Mouse (Mus musculus) c-Kit-positive CD71-positive TER-119-positive erythroid progenitor cells, embryonic 14.5 days (primary cell): ENCODE measurements around the gene Zmynd11.

ENCODE experiments used
- DNase-seq: peaks from one replicate; pipeline ENCODE4 v3.0.0-alpha.2; 2013; ENCODE audit warnings: low spot score

Gene Zmynd11

DNA sequence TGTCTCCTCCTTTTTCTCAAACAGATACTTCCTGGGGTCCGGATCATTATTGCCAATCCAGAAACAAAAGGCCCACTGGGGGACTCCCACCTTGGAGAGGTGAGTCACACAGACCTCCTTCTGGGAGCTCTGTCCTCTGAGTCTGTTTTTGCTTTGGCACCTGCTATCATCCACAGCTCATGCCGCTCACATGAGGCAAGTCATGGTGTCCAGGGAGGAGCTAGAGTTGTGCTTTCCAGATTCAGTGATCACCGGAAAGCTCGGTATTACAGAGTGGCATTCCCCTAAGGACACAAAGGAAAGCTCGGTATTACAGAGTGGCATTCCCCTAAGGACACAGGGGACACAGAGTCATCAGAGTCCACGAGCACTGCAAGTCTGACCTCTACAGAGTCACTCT, 108.5 kb downstream of the Zmynd11 start:
- DNase-seq = no peak

DNA sequence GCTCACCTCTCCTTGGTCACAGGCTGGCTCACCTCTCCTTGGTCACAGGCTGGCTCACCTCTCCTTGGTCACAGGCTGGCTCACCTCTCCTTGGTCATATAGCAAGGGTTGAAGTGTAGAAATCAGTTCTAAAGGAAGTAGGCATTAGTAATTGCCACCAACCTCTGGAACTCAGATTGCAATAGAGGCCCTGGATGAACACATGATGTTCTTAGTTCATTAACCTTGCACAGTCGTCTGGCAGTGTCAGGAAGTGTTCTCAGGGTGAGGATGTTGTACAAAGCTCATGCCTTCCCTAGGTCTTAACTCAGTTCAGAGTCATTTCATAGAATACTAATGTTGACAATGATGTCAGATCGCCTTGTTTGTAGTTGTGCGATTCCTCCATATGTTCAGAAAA, 112.1 kb downstream of the Zmynd11 start:
- no peak for DNase-seq

DNA sequence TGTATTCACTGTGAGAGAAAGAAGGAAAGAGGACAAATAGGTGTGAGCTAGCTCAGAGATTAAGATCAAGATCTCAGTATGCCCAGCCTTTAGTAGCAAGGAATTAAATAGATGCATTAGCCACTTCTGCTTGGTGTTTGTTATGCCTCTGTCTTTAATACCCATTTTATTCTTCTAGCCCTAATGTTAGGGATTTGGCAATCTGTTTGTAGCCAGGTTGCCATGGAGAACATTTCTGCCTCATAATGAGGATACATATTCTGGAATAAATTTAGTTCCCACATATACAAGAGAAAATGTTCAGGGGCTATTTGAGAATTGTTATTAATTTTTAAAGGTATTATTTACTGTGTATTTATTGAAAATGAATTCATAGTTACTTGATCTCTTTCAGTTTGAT, 114.5 kb downstream of the Zmynd11 start:
- no peak for DNase-seq

DNA sequence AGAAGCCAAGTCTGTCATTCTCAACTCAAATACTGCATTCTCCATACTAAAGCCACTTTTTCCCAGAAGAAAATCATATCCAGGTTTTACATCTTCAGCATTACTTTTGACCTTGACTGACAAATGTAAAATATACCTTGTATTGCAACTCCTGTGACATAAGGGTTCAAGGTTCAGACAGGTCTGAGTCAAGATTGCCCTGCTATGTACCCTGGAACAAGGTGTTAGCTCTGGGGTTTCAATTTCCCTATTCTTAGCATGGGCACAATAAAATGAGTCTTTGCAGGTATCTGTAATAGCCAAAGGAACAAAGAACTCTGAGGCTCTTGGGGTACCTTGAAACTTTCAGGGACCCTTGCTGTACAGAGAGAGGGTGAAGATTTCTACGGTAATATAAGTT, 115.2 kb downstream of the Zmynd11 start:
- no peak for DNase-seq

DNA sequence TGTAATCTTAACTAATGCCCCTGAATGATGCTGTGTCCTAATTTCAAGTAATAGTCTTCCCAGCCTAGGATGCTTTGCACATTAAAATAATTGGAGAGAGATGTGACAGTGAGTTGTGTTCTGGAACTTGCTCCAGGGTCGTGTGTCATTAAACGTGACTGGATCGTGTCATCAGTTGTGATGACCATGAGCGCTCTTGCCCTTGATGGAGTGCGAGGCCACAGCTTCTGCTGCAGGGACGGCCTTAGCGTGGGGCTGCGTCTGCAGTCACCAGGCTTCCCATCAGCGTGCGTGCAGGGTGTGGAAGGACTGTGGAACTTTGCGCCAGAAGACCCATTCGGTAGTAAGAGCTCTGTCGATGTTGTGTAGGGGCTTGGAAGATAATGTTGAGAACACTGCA, 116.4 kb downstream of the Zmynd11 start:
- no peak for DNase-seq

DNA sequence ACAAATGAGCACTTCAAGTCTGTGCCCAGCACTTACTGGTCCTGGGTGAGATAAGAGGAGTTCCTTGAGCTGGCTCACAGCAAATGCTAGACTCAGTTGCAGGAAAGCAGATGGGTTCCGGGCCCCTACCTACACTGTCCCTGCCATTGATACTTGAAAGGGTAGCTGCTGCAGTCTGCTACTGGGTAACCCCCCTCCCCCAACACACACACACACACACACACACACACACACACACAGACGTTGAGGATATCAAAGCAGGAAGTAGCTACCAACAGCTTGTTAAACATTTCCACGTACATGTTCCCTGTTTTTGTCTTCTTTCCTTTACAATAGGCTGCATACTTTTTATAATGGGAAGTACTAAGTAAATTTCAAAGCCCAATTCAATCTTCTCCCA, 127.2 kb downstream of the Zmynd11 start:
- no peak for DNase-seq

DNA sequence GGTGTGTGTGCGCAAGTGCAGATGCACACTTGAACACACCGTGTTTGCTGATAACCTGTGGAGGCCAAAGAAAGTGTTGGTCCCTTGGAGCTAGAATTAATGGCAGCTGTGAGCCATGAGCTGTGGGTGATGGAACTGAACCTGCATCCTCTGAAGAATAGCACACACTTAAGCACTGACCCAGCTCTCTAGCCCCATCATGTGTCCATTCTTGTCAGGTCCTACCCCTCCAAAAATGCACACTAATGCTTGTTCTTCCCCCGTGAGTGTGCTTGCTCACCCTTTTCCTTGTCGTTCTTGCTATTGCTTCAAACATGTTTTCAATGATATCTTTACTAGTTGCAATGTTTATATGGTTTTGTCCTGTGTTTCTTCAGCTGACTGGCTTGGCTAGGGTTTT, 128.6 kb downstream of the Zmynd11 start:
- DNase-seq = peak; percentile 5

DNA sequence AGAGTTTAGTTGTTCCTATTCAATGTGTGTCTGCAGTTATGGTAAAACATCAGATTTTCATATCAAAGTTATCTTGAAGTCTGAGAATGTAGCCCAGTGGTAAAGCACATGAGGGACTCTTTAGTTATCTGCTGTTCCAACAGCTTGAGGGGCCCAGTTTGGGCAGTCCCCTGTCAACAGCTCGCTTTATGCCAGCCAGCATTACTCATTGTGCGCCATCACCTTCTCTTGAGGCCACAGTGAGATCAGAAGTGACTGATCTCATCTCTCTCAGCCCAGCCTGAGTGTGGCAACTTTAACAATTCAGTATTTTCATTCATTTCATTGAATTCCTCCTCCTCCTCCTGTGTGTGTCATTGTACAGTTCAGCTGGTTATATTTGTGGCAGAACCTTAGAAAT, 129.2 kb downstream of the Zmynd11 start:
- DNase-seq = no peak
